Mouse (Mus musculus): ENCODE results near the gene Tgm3. TPM values are rescaled to one million over a fixed set of nuclear protein-coding genes. Genes with fewer than 3 reads are reported as not detected.

Gene Tgm3
- polyA plus RNA-seq (2017; shearing (Covaris generic)) = not detected

DNA sequence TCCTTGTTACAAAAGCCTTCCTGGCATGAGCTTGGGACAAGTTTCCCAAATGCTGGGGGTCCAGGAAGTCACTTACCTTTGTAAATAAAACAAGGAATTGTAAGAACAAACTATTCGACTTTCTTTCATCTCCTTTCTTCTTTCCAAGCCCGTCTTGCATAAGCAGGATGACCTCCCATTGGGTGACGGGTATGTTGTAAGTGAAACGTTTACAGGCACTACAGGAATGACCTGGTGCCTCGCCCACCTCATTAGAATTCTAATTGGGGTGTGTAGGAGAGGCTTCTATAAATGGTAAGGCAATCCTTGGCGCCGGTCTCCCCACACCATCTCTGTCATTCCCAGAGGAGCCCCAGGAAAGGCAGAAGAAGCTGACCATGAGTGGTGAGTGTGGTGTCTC, at the start of gene Tgm3:
Gene Tgm3 (plus strand): TSS at position 324 of the 400 bp plus-strand sequence.
- no peak for ATAC-seq

DNA sequence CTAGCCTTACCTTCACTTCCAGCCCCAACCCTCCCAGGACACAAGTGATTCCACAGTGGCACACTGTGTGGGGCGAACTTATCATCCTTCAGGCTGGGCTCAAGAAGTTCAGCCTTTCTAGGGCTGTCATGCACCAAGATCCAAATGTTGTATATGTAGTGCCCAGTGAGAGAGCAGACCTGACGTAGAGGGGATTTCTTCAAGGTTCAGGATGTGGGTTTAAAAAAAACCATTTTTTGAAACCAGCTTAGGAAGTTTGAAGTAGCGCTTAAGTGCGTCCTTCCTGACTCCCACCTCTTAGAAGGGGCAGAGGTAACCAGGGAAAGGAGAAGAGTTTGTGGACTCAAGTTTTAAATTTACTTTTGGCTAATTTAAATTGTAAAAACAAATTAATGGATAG, 31.5 kb upstream of the Tgm3 start:
- ATAC-seq = no peak

DNA sequence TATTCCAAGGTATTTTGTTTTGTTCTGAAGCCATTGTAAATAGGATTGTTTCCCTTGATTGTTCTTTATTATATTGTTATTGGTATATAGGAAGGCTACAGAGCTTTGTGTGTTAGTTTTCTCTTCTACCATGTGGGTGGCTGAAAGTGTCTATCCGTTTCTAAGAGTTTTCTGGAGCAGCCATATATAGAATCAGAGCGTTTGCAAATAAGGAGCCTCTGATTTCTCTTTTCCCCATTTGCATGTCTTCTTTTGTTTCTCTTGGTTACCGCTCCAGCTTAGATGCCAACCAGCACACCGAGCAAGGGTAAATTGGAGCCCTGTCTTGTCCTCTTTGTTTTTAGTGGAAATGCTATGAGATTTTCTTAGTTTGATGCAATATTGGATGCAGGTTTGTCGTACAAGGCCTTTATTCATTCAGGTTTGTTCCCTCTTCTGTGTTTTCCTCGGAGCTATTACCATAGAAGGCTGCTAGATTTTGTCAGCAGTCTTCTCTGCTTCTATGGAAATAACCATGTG, 24.6 kb upstream of the Tgm3 start:
- no peak for ATAC-seq

DNA sequence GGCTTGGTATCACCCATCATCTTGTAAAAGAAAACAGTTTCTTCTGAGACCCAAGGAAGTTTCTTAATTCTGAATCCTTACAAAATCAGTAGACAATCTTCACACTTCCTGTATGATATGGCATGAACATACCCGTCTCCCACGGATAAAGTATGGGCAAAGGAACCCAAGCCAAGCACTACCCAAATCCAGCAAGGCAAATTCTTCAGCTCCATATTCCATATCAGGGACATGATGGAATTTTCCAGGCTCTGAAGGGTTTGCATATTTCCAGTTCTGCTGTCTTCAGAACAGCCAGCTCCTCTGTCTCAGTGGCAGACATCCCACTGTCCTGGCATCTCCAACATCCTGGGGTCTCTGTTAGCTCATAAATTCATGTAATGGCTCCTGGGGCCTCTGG, 22.5 kb upstream of the Tgm3 start:
- ATAC-seq = no peak

DNA sequence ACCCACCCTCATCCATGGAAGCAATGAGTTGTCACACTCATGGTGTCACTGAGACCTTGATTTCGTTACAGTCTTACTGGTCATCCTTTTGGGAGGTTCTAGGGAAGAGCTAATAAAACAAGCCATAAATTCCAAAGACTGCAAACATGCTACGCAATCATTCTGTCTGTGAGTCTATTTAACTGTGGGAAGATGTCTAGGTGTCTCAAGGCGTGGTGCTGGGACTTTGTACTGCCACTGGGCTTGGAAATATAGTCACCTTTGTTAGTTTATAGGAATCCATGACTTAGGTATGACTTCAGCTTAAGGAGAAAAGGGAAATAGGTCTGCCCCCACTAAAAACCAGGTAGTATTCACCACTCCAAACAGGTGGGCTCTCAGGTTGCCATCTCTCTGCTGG, 17.7 kb upstream of the Tgm3 start:
- no peak for ATAC-seq

DNA sequence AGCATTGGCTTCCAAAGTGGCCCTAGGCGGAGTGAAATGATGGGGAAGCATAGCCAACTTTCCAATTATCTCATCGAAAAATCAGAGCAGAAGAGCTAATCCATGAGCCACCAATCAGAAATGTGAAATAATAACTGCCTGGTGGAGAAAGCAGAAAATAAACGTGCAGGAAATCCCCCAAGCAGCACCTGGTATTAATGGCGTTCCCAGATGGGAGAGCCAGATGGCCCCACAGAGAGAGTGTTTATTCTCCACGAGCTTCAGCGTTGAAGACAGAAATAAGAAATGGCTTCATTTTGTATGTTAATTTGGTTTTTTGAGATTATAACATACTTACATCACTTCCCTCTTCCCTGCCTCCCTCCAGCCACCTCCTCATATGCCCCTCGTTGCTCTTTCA, 13.7 kb upstream of the Tgm3 start:
- no peak for ATAC-seq

DNA sequence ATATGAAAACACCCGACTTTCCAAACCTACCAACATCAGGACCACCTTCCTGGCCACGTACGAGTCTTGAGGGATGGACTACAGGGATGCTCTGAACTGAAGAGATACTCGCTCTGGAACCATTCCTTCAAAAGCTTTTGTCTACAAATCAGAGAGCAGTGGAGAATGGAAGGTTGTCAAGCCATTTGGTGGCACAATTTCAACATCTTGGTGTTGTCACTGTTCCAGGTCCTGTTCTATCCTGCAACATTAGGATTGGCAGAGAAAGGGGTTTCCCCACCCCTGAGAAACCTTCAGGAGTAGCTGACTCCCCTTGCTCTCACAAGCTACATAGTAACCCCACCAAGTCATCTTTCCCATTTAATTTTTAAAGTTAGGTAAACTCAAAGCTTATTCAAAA, 12.9 kb upstream of the Tgm3 start:
- no peak for ATAC-seq

DNA sequence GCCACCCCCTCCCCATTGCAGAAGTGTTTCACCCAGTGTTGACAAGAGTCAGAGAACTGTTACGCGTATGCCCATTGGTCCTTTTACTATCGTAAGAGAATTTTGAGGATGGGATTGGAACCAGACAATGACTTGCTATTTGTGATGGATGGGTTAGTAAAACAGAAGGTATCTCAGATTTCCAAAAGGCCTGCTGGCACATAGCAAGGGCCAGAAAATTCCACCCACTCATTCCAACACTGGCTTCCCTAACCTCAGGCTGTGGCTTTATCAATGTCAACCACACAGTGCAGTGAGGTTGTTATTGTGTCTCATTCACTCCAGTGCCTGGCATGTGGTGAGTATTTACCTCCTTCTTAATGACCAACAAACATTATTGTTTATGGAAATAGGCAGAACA, 11.5 kb upstream of the Tgm3 start:
- ATAC-seq = no peak

DNA sequence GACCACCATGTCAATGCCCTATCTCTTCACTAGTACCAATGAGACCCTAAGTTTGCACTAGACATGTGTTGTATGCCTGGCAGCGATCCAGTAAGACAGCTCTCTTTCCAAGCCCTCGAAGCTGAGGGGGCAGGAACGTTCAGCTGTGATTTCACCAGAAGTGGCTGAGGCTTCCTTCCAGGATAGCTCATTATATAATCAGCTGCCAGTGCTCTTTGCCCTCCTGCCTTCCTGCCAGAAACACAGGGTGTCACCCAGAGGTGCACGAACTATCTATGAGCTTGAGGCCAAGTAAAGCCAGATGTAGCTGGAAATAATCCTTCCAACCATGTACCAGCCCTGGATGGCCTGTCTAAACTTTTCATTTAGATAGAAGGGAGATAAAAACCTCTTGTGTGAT, 8.1 kb upstream of the Tgm3 start:
- no peak for ATAC-seq

DNA sequence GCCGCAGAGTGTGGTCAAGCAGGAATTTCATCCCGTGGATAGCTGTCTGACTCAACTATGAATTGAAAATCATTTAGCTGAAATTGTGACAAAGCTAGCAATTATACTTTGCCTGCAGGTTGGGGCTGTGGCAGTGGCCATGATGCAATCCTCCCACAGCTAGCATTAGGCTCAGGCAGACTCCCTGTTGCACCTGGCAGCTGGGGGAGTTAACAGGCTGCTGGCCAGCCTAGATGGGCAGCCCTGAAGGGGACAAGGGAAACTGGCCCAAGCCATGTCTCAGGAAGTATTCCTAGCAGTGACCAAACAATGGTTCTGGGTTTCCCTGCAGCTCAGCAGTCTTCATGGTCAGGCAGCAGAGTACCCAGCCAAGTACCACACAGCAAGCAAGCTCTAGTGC, 2.8 kb upstream of the Tgm3 start:
- no peak for ATAC-seq

DNA sequence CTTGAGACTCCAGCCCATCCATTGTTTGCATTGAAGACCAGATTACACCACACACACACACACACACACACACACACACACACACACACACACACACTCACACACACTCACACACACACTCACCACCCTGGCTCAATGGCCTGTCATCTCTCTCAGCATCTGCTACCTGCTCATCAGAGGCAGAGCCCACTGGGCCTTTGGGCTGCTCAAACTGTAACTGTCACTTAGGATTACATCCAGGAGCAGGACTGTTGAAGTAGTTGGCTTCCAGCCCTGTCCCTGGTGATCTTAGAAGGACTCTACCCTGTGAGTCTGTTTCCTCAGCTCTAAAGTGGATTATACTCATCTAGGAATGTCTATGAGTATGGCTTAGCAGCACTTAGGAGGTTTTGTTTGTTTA, 1.5 kb downstream of the Tgm3 start:
- no peak for ATAC-seq

DNA sequence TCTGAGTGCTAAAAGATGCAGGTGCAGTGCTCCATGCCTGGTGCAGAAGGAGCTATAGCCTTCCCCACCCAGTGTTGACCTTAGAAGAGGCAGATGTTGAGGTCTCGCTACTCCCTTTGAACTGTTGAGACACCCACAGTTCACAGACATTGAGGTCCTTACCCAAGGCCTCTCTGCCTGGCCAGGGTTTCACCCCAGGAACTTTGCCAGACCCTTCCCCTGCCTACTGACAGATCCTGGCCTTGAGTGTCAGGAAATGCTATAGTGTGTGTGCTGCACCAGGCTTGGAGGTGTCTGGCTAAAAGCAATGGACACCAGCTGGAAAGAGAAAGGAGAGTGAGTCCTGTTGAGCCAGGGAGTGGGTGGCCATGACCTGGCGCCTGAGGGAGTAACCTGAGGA, 3.0 kb downstream of the Tgm3 start:
- ATAC-seq = no peak

DNA sequence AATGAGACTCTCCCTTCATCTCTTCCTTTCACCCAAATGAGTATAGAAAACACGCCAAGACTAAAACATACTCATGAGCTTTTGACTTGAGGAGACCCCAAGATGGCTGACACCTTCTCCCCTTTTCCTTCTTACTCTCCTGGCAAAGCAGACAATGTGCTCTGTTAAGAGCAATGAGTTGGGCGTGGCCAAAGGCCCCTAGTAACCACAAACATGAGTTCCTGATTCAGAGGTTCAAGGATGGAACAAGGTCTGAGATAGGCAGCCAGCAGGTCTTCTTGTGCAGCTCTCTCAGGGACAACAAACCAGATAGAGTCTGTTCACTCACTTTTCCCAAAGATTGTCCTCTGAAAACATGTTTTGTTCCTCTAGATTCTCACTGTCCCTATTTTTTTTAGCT, 5.9 kb downstream of the Tgm3 start:
- ATAC-seq = no peak

DNA sequence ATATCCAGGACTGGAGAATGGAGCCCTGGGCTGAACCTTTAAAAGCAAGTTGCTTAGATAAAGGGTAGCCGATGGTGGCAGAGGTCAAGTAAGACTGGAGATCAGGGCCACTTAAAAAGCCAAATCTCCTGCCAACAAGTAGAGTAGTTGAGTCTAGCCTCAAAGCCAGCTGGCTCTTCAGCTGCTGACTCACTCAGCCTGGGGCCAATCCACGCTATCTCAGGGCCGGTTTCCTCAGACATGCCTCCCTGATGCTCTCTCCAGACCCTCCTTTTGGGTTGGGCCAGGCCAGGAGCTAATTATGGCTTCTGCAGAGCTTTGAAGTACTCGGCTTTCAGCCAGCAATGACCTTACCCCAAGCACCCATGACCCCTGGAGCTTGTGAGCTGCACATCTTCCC, 15.7 kb downstream of the Tgm3 start:
- no peak for ATAC-seq

DNA sequence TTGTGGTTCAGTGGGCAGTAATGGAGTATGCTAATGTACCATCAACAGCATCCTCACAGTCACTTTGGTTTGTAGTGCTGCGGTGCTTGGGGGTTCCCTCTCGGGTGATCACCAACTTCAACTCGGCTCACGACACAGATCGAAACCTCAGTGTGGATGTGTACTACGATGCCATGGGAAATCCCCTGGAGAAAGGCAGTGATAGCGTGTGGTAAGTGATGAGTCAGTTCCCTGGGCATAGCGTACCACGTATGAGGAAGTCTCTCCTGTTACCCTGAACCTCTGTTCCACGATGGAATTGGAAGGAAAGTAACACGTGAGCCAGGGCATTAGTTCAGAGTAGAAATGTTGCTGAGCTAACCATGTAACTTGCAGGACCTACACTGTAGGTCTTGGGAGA, 17.7 kb downstream of the Tgm3 start:
- no peak for ATAC-seq

DNA sequence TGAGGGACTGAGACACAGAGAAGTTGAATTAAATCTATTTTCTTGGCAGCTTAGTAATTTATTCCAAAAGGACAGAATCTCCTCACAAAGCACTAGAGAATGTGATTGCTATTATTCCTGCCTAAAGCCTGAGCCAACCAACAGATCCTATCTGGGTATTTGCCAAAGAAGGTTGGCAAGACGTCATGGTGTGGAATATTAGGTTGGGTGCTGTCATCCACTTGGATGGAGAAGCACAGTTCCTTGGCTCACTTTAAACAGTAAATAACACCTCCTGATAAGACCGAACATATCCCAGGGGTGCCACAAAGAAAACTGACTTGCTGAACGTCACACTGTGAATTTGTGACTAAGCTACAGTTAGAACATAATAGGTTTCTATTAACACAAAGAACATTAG, 20.5 kb downstream of the Tgm3 start:
- ATAC-seq = no peak

DNA sequence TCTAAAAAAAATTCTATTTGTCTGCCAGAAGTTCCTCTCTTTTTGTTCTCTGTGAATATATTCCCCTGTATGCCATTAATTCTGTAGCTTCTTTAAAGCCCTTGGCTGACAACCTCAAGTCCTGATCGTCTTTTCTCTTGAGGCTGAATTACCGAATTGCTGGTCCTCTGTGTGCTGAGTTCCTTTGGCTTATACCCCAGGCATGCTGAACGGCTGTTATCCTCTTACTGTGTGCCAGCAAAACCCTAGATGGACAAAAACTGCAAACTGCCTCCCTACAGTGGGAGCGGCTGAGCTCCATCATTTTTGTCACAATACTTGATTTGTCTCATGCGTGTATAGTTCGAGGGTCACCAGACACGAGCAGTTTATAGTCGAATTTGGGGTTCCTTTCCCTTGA, 24.7 kb downstream of the Tgm3 start:
- no peak for ATAC-seq

DNA sequence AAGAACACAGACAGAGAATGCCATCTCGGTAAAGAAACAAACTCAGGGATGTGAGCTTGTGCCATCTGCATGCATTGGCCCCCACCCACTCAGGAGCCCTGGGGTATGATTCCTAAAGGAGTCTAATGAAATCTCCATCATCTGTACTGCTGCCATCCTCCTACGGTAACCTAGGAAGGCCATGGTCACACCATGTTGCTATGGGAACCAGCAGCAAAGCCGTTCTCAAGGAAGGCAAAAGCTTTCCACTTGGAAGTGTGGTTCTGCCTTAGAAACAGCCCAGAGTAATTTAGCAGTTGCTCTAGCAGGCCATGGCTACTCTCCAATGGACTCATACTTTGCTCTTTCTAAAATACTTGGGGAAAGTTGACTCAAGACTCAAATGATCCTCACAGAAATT, 26.8 kb downstream of the Tgm3 start:
- ATAC-seq = no peak

DNA sequence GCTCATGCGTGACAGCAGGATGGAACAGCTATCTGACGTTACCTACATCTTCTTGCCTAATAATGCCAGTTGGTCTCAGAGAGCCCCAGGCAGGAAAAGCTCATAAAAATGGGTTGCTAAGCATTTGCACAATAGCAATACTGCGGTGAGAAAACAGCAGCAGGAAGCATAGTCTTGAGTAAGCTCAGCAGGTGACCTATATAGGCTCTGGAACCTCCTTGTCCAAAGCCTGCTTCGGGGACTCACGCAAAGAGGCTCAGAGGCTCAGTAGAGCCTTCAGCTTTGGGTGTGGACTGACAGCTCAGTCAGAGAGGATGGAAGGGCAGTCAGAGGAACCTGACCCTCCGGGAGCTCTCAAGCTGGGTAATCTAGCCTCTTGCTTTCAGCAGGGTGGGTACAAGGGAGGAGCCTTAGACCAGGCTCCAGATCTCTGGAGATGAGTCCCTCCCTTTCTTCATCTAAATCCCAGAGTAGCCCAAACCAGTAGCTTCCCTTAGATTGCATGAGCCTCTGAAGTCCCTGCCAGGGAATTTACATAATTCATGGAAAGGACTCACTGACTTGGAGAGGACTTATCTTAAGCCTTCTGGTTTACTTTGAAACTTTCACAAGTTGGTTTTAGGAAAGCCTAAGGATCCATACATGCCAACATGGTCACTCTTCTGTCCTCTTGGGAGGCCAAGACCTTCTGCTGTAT, 28.2 kb downstream of the Tgm3 start:
- no peak for ATAC-seq

DNA sequence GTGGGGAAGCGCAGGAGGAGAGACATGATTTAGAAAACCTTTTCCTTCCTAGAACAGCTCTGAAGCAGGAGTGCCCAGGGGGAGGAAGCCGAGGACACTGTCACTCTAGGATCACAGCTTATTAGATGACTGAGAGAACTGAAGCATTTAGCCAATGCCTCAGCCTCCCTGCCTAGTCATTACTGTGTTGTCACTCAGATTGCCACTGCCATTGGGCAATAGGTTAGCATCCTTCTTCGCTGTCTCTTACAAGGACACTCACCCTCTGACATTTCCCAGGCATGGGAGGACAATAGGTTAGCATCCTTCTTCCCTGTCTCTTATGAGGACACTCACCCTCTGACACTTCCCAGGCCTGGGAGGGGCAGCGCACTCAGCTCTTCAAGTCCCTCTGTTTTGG, 31.7 kb downstream of the Tgm3 start:
- no peak for ATAC-seq

DNA sequence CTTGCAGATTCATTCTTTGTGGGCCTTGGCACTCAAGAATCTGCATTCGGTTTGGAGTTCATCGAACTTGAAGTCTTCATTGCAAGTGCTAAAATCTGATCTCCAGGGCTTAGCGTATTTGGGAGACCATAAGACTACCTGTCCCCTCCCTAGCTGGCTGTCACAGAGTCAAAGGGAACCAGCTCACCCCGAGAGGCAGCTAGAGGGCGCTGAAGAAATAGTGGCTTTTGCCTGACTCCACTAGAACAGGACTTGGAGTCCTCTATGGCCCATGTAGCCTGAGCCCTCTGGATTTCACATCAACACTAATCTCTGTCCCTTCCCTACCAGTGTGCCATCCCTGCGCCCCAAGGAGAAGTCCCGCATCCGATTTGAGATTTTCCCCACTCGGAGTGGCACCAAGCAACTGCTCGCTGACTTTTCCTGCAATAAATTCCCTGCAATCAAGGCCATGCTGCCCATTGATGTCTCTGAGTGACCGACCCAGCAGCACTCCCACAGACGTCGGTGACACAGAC, 35.8 kb downstream of the Tgm3 start:
- no peak for ATAC-seq

DNA sequence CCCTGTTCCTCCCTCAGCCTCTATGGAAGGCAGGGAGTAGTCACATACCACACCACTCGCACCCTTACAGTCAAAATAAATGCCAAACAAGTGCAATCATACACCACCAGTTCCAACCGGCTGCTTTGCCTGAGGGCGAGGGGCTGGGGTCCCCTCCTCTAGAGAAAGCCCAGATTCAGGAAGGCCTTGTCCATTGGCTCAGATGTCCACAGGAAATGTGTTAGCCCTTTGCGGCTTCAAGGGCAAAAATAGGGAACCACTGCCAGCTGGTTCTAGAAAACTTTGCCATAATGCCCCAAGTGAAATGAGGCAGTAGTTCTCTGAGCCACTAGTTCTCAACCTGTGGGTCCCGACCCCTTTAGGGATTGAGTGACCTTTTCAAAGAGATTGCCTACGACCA, 36.6 kb downstream of the Tgm3 start:
- no peak for ATAC-seq

DNA sequence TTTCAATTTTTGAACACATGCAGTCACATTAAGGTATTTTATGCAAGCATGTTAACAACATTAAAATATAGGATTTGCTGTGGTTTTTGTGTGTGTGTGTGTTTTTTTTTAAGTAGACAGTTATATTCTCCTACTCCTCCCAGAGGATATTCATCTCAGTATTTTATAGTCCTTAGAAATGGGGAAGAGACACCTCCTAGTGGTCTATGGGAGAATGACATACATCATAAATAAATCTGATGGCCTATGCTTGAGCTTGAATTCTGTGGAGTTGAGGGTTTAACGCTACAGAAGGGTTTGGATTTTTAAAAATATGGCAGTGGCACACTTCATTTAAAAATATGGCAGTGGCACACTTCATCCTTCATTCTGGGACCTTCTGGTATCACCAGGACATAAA, 46.0 kb downstream of the Tgm3 start:
- no peak for ATAC-seq

DNA sequence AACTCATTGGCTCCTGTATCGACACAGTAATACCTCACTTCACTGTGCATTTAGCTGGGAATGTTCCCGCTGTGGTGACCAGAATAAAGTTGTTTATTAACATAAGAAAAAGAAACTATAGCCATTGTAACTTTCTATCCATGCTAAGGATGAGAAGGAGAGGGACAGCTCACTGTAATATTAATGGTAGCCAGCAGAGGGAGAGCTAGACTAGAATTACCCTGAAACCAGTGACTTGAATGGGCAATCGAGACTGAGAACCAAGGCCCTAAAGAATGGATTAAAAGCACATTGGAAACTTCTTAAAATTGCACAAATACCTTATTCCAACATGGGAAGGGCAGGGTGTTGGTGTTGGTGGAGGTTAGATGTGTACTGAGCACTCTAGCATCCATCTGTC, 56.1 kb downstream of the Tgm3 start:
- ATAC-seq = no peak

DNA sequence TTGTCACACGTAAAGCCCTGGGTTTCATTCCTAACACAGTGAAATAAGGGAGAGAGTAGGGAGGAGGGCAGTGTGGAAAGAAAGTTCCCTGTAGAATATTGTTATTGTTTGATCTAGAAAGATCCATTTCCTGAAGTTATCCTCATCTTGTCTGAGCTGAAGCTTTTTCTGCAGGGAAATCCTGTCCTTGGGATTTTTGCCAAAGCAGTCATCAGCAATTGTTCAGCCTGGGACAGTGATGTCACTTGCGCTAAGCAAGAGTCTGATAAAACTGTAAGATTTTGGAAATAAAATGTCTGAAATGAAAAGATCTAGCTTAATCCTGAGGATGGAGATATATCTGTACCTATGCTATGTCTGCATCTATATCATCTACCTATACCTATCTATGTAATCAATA, 58.2 kb downstream of the Tgm3 start:
- ATAC-seq = no peak

All from inflammation-experienced regulatory T-cells, adult 6 months (primary cell).